Mouse (Mus musculus) liver, embryonic 14.5 days (tissue): ENCODE measurements at regions not wholly inside any gene's neighbourhood (a gene's known extent, or its start where the extent isn't known, plus 50 kb on each side); places are given as distances from the start of the nearest gene placed in this dataset.
"Not testable (repeated sequence)": the region's sequence is repeated elsewhere in the genome, so short reads cannot be mapped to it uniquely, and the experiment has no call there.

Source experiments
- ATAC-seq: fragments of 200-750 bp; cut with Nextera tagmentation; 2 replicates; pipeline ENCODE4 v1.8.0; 2017; ENCODE audit warnings: moderate number of reproducible peaks, mild to moderate bottlenecking, moderate library complexity; ENCODE audit not compliant: insufficient read depth
- DNase-seq, 3 experiments: peaks; one replicate each; pipeline ENCODE4 v3.0.0-alpha.2; 2012 to 2013; ENCODE audit warnings: low read depth in 3 of 3, low spot score in 3 of 3
- H3K27ac ChIP-seq: fragments of 300-500 bp; sonication (generic); 2 replicates; pipeline ENCODE4 v1.5.1; 2014; ENCODE audit warnings: moderate library complexity, mild to moderate bottlenecking, control low read depth, inconsistent platforms
- H3K27me3 ChIP-seq: fragments of 300-500 bp; sonication (generic); 2 replicates; pipeline ENCODE4 v1.6.1; 2014; ENCODE audit warnings: mild to moderate bottlenecking, low read length, moderate library complexity; ENCODE audit not compliant: control insufficient read depth, insufficient read depth
- H3K36me3 ChIP-seq: fragments of 300-500 bp; sonication (generic); replicated peaks from 2 replicates; pipeline ENCODE4 v1.6.1; 2014; ENCODE audit warnings: low read depth; ENCODE audit not compliant: control insufficient read depth, insufficient read depth
- H3K4me1 ChIP-seq, 2 experiments: fragments of 200-500 bp in 1 of 2; fragments of 300-500 bp in 1 of 2; sonication (generic) in 1 of 2; replicated peaks; 2 replicates each; pipeline ENCODE4 v1.6.1; 2012 to 2014; ENCODE audit warnings: antibody characterized with exemption in 1 of 2, inconsistent platforms in 1 of 2, low read length in 1 of 2; ENCODE audit not compliant: control insufficient read depth in 2 of 2, insufficient read depth in 2 of 2
- H3K4me2 ChIP-seq: fragments of 300-500 bp; sonication (generic); 2 replicates; pipeline ENCODE4 v1.6.1; 2014; ENCODE audit warnings: low read depth, mild to moderate bottlenecking, control low read depth, moderate library complexity
- H3K4me3 ChIP-seq, 2 experiments: fragments of 200-500 bp in 1 of 2; fragments of 300-500 bp in 1 of 2; sonication (generic) in 1 of 2; 2 replicates each; pipeline ENCODE4 v1.5.1; 2012 to 2014; ENCODE audit warnings: low read depth in 2 of 2, low read length in 2 of 2, mild to moderate bottlenecking in 2 of 2, control low read depth in 1 of 2, inconsistent platforms in 1 of 2, moderate library complexity in 1 of 2; ENCODE audit not compliant: insufficient read depth in 1 of 2
- H3K9ac ChIP-seq: fragments of 300-500 bp; sonication (generic); replicated peaks from 2 replicates; pipeline ENCODE4 v1.6.1; 2014; ENCODE audit warnings: mild to moderate bottlenecking, control low read depth, moderate library complexity
- H3K9me3 ChIP-seq: fragments of 300-500 bp; sonication (generic); 2 replicates; pipeline ENCODE4 v1.6.1; 2016; ENCODE audit warnings: low read length, mixed read lengths; ENCODE audit not compliant: control insufficient read depth
- CTCF ChIP-seq: IDR thresholded peaks from 2 replicates; pipeline ENCODE4 v1.5.1; 2016; ENCODE audit warnings: antibody characterized with exemption, low read depth, control low read depth
- EP300 ChIP-seq: IDR thresholded peaks from 2 replicates; pipeline ENCODE4 v1.6.1; 2016; ENCODE audit warnings: antibody characterized with exemption, low read depth
- WGBS: fragments of 180-500 bp; shearing (Covaris S2); extraction: QIAGEN DNeasy Blood & Tissue Kit; methylation state at CpG from one replicate; pipeline ENCODE4 v1.1.7; 2014; ENCODE audit not compliant: insufficient replicate concordance; 5-methylcytosine and 5-hydroxymethylcytosine counted together

GRCm38 (mm10) chr1:8097046-8097445, 3289.4 kb downstream of the Gm37988 start:
- Histone ChIP-seq H3K27ac (no peak overlapping the region), H3K4me1 (no peaks in the 10 kb centered on the region), H3K27me3 (no peaks in the 10 kb centered on the region), H3K9me3 (no peaks in the 10 kb centered on the region), H3K4me3 (no peak overlapping the region), H3K4me2 (no peak overlapping the region), H3K9ac (no peak overlapping the region), H3K36me3 (no peaks in the 10 kb centered on the region)
- no peak for ATAC-seq
- WGBS, result 51% methylated on average over 2 of the region's 2 CpGs
- DNase-seq, result no peak
- TF ChIP-seq EP300, result no peak
- no peak for TF ChIP-seq CTCF

- H3K9ac ChIP-seq, H3K9me3 ChIP-seq, H3K4me1 ChIP-seq, H3K36me3 ChIP-seq, H3K27me3 ChIP-seq, H3K4me3 ChIP-seq, H3K4me2 ChIP-seq, H3K27ac ChIP-seq, ATAC-seq: not testable (repeated sequence)
- 38% methylated on average over 8 of the region's 8 CpGs for WGBS
- peak in 1 of 3 experiments; percentile 26 for DNase-seq
Measured at GRCm38 (mm10) chr1:8123021-8123420, 3290.9 kb upstream of the A830018L16Rik start.

GRCm38 (mm10) chr1:8134434-8135433, 3279.2 kb upstream of the A830018L16Rik start:
- not testable (repeated sequence) for DNase-seq, H3K9me3 ChIP-seq, H3K36me3 ChIP-seq, H3K4me1 ChIP-seq, H3K4me2 ChIP-seq, H3K27ac ChIP-seq, H3K9ac ChIP-seq, ATAC-seq, H3K4me3 ChIP-seq, H3K27me3 ChIP-seq
- 46% methylated on average over 3 of the region's 3 CpGs for WGBS

GRCm38 (mm10) chr1:8142583-8142982, 3271.3 kb upstream of the A830018L16Rik start:
- DNase-seq (no peak), ATAC-seq (no peak)
- TF ChIP-seq EP300, result no peak
- Histone ChIP-seq H3K4me3 (no peak overlapping the region), H3K27me3 (no peaks in the 10 kb centered on the region), H3K4me1 (no peaks in the 10 kb centered on the region), H3K36me3 (no peaks in the 10 kb centered on the region), H3K9me3 (no peaks in the 10 kb centered on the region), H3K27ac (no peak overlapping the region), H3K9ac (no peak overlapping the region), H3K4me2 (no peak overlapping the region)
- WGBS, result 44% methylated on average over 4 of the region's 4 CpGs

- H3K4me3 ChIP-seq, result no peak overlapping the region
Measured at GRCm38 (mm10) chr1:8173196-8173595, 3240.7 kb upstream of the A830018L16Rik start.

More at GRCm38 (mm10) chr1:8173196-8173595, 3240.7 kb upstream of the A830018L16Rik start:
- ATAC-seq (no peak), DNase-seq (no peak)
- no peaks in the 10 kb centered on the region for H3K9me3 ChIP-seq
- H3K4me1 ChIP-seq, result no peaks in the 10 kb centered on the region
- no peaks in the 10 kb centered on the region for H3K27me3 ChIP-seq
- H3K27ac ChIP-seq, result no peak overlapping the region
- no peak overlapping the region for H3K4me2 ChIP-seq
- no peaks in the 10 kb centered on the region for H3K36me3 ChIP-seq
- no peak for TF ChIP-seq CTCF
- TF ChIP-seq EP300, result no peak
- H3K9ac ChIP-seq, result no peak overlapping the region
